Mouse (Mus musculus) erythroblast, embryonic 14.5 days (primary cell): Measurements from ENCODE around the gene Ccdc96. TPM values are rescaled to one million over a fixed set of nuclear protein-coding genes. Genes with fewer than 3 reads are reported as not detected.
A peak's percentile ranks its signal among the peaks of the same experiment; 100 is the strongest.

Experiments used
- H3K27me3 ChIP-seq: 2 replicates; pipeline ENCODE4 v1.6.1; 2012; ENCODE audit warnings: inconsistent platforms; ENCODE audit not compliant: control insufficient read depth
- H3K36me3 ChIP-seq: 2 replicates; pipeline ENCODE4 v1.6.1; 2012; ENCODE audit warnings: mild to moderate bottlenecking, inconsistent platforms; ENCODE audit not compliant: control insufficient read depth
- H3K4me1 ChIP-seq: 2 replicates; pipeline ENCODE4 v1.6.1; 2012; ENCODE audit warnings: inconsistent platforms; ENCODE audit not compliant: control insufficient read depth
- H3K4me3 ChIP-seq: replicated peaks from 2 replicates; pipeline ENCODE3; 2012; ENCODE audit warnings: moderate library complexity, mild to moderate bottlenecking, inconsistent platforms
- H3K9me3 ChIP-seq: 2 replicates; pipeline ENCODE4 v1.6.1; 2012; ENCODE audit warnings: low read length, inconsistent platforms, mixed read lengths; ENCODE audit not compliant: control insufficient read depth
- GATA1 ChIP-seq: IDR thresholded peaks from 2 replicates; pipeline ENCODE4 v1.6.1; 2012; ENCODE audit warnings: low read length, inconsistent platforms, mixed read lengths
- TAL1 ChIP-seq: IDR thresholded peaks from 3 replicates; pipeline ENCODE4 v1.6.1; 2012; ENCODE audit warnings: low read length, inconsistent platforms, mixed read lengths
- polyA plus RNA-seq: library from polyadenylated mRNA; stranded (reverse); fragments of >175 nt; gene quantifications from 2 replicates; pipeline ENCODE4 v1.2.3, GENCODE M21; 2012

The Ccdc96 gene
- polyA plus RNA-seq, 1 experiment = 0.06 TPM

DNA sequence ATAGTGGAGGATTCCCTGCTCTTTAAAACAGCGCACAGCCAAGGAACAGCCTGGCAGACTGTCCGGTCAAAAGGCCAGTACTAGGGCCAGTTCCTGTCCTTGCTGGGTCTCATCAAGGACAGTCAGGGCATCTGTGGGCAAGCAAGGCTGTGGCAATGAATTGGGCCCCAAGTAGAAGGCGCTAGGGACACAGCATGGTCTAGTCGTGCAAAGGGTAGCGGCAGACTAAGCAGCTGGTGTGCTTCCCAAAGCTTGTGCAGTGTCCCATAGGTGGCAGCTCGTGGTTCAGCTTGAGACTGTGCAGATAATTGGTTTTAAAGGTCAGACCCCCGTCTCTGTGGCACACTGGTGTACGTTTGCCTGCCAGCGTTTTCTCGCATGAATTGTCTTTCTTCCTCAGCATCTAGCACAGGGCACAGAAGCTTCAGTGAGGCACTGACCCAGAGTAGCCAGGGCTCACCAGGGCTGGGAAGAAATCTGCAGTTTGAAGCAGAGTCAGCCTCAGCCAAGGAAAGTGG is 32.5 kb upstream of the Ccdc96 start:
- TF ChIP-seq GATA1 (no peak), TAL1 (no peak)
- Histone ChIP-seq H3K9me3 (no peaks in the 10 kb centered on the region), H3K36me3 (no peaks in the 10 kb centered on the region), H3K4me1 (no peaks in the 10 kb centered on the region), H3K27me3 (peaks cover 6% of the 10 kb centered on the region), H3K4me3 (no peak overlapping the region)

DNA sequence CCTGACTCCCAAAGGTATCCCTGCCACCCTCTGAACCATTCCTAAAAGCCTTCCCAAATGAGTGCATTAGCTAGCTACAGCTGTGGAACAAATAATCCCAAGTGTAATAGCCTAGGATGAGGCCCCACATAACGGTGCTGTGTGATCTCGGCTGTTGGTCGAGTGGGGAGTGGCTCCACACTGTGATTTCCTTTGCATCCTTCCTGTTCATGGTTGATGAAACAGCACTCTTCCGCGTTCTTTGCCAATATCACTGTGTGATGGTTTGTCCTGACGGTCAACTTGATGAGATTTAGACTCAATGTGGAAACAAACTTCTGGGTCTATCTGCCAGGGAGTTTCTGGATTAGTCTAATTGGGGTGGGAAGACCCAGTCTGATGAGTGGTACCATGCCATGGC is 31.6 kb upstream of the Ccdc96 start:
- H3K4me1 ChIP-seq = no peaks in the 10 kb centered on the region
- TF ChIP-seq TAL1 = no peak
- H3K36me3 ChIP-seq = no peaks in the 10 kb centered on the region
- H3K27me3 ChIP-seq = peaks cover 6% of the 10 kb centered on the region
- H3K4me3 ChIP-seq = no peak overlapping the region
- no peaks in the 10 kb centered on the region for H3K9me3 ChIP-seq

DNA sequence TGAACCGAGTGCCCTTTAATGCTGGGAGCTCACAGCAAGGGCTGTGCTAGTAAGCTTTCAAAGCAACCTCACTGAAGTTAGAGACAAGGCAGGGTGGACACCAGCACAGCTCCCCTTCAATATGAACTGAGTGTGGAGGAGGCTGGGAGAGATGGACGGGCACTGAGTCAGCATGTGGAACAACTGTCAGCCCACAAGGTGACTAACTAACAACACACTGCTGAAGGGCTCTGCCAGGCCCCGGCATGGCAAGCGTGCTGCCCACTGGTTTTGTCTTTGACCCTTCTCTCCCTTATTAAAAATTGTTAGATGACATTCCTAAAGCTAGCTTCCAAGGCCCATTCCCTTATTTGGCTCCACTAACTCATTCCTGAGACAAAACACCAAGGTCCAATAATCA is 26.7 kb upstream of the Ccdc96 start:
- peaks cover 9% of the 10 kb centered on the region for H3K4me1 ChIP-seq
- no peak for TF ChIP-seq GATA1
- TF ChIP-seq TAL1 = no peak
- no peaks in the 10 kb centered on the region for H3K9me3 ChIP-seq
- no peak overlapping the region for H3K4me3 ChIP-seq
- H3K27me3 ChIP-seq = peaks cover 9% of the 10 kb centered on the region
- no peaks in the 10 kb centered on the region for H3K36me3 ChIP-seq

- Histone ChIP-seq H3K4me1 (peaks cover 19% of the 10 kb centered on the region), H3K27me3 (peaks cover 9% of the 10 kb centered on the region), H3K4me3 (no peak overlapping the region), H3K9me3 (no peaks in the 10 kb centered on the region), H3K36me3 (no peaks in the 10 kb centered on the region)
- TF ChIP-seq GATA1 = no peak
- no peak for TF ChIP-seq TAL1
Measured at GRCm38 (mm10) chr5:36458926-36459325, 25.5 kb upstream of the Ccdc96 start.

DNA sequence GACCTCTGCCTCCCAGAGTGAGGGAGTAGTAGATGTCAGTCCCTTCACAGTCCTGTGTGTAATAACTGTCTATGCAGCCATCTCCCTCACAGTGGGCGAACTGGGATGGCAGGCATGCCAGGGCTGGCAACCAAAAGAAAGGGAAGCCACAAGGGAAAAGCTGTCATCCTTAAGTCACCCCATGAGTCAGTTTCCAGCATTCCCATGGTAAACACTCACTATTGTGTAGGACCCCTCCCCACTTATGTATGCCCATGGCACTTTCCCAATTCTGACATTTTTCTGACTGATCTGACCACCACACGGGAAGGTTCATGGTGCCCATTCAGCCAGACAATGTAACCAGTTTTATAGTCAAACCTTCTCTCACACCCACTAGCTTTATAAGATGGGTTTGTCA is 23.7 kb upstream of the Ccdc96 start:
- Histone ChIP-seq H3K9me3 (no peaks in the 10 kb centered on the region), H3K27me3 (peaks cover 9% of the 10 kb centered on the region), H3K4me3 (no peak overlapping the region), H3K4me1 (peaks cover 32% of the 10 kb centered on the region), H3K36me3 (no peaks in the 10 kb centered on the region)
- TF ChIP-seq GATA1 (no peak), TAL1 (no peak)

DNA sequence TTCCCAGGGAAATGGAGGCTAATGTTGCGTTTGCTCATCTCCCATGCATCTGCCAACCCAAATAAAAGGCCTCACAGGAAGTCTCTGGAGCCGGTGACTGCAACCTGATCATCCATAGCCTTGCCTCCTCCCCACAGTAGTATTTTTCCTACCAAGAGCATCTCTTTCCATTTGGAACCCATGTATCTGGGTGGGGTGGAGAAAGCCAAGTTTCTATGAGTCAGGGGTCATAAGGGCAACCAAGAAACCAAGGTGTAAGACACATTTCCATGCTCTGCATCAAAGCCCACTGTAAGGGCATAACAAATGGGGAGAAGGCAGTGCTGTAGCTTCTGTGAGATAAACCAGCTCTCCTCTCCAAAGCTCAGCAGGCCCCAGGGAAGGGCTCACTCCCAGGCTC is 23.2 kb upstream of the Ccdc96 start:
- Histone ChIP-seq H3K36me3 (no peaks in the 10 kb centered on the region), H3K27me3 (peaks cover 9% of the 10 kb centered on the region; the same call in 1 of the 2 replicates), H3K4me3 (no peak overlapping the region), H3K4me1 (peaks cover 37% of the 10 kb centered on the region), H3K9me3 (no peaks in the 10 kb centered on the region)
- TF ChIP-seq TAL1 = no peak

DNA sequence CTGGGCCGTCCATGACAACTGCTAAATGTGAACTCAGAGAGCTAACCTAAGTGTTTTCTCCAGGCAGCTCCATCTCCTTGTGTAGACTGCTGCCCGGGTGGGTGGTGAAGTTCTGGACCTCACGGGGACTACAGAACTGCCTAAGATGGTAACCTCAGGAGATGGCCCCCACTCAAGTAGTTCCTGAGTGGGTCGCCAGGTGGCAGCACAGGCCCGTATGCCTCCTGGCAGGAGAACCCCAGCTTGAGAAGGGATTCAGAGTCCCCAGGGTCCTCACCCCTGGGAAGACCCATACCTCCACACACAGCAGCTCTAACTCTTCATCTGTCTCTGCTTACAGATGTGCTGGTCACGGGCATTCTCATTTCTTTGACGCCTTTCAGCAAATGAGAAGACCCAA is 21.6 kb upstream of the Ccdc96 start:
- peaks cover 12% of the 10 kb centered on the region for H3K36me3 ChIP-seq
- no peaks in the 10 kb centered on the region for H3K9me3 ChIP-seq
- H3K4me3 ChIP-seq = no peak overlapping the region
- no peak for TF ChIP-seq TAL1
- TF ChIP-seq GATA1 = no peak
- H3K4me1 ChIP-seq = peaks cover 47% of the 10 kb centered on the region
- H3K27me3 ChIP-seq = peaks cover 5% of the 10 kb centered on the region; the same call in 1 of the 2 replicates

DNA sequence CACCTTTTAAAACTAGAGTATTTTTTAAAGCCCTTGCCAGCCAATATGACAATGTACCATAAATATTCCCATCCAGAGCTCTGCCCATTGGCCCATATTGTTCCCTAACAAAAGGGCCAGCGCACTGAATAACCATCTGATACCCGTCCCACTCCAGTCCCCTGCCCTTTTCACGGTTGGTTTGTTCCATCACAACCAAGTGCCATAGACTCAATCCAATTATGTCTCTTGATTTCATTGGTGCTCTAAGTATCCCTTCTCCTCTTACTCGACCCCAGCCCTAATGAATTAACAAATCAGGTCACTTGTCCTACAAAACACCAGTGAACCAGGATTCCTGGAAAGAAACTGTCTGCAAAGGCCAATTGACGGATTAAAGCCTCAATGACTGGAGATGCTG is 21.0 kb upstream of the Ccdc96 start:
- Histone ChIP-seq H3K36me3 (peaks cover 18% of the 10 kb centered on the region), H3K4me1 (peaks cover 49% of the 10 kb centered on the region), H3K9me3 (no peaks in the 10 kb centered on the region), H3K4me3 (no peak overlapping the region), H3K27me3 (peaks cover 5% of the 10 kb centered on the region; the same call in 1 of the 2 replicates)
- TF ChIP-seq GATA1 = no peak
- TF ChIP-seq TAL1 = no peak

- Histone ChIP-seq H3K4me1 (peaks cover 49% of the 10 kb centered on the region), H3K27me3 (peaks cover 5% of the 10 kb centered on the region; the same call in 1 of the 2 replicates), H3K36me3 (peaks cover 34% of the 10 kb centered on the region), H3K9me3 (no peaks in the 10 kb centered on the region), H3K4me3 (peak within 1 kb of the TSS; percentile 83)
- no peak for TF ChIP-seq TAL1
- no peak for TF ChIP-seq GATA1
Measured at GRCm38 (mm10) chr5:36464709-36465661, 19.4 kb upstream of the Ccdc96 start, which contains the start of gene Grpel1. Gene Grpel1, plus strand, starts transcription at chr5:36464998.
